Mouse (Mus musculus) kidney, adult 11 months (tissue): ENCODE results near the gene Ppp6r2.

Experiments used
- DNase-seq: peaks from one replicate; pipeline ENCODE4 v3.0.0; 2022

Ppp6r2 gene

DNA sequence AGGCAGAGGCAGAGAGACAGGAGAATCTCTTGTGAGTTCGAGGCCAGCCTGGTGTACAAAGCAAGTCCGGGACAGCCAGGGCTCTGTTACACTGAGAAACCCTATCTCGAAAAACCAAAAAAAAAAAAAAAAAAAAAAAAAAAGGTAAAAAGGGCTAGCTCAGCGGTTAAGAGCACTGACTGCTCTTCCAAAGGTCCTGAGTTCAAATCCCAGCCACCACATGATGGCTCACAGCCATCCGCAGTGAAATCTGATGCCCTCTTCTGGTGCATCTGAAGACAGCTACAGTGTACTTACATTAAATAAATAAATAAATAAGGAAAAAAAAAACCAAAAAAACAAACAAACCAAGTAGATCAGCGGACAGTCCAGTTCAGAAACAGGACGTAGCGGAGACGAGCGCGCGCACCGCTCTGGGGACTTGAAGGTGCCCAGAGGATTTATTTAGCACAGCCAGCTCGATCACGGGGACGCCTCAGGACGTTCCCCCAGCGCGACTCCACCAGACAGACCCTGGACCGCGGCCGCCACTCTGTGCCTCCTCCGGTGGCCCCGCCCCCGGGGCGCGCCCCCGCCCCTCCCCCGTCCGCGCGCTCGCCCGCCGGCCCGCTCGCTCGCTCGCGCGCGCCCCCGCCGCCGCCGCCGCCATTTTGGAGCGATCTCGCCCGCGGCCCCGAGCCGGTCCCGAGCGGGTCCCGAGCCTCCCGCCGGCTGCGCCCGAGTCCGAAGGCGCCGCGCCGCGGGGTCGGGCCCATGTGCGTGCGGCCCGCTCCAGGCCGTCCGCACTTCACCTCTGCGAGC lies at the start of gene Ppp6r2:
Gene Ppp6r2, plus strand, starts transcription at position 639 of the 801 bp plus-strand sequence.
- peak; percentile 81 for DNase-seq

GRCm38 (mm10) chr15:89165478-89165877 lies 45.9 kb upstream of the Ppp6r2 start:
- DNase-seq: no peak

DNA sequence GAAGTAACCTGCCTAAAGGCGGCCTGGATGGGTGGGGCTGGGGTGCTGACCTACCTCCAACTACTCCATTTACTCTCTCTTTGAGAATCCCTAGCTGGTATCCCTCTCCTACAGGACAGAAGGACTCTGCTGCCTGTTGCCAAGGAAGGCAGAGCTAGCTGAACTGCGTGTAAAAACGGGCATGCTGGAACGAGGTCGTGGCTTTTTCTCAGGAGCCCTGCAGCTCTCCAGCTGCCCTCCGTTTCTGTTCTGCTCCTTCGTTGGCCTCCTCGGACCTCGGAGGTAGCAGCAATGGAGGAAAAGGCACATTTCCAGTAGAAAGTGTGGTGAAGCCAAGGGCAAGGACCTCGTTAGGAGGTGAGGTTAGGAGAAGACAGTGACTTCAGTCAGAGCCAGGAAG lies 42.4 kb upstream of the Ppp6r2 start:
- DNase-seq: no peak

GRCm38 (mm10) chr15:89169431-89169830 lies 41.9 kb upstream of the Ppp6r2 start:
- peak; percentile 97 for DNase-seq

- peak; percentile 86 for DNase-seq
Measured at GRCm38 (mm10) chr15:89170102-89170501, 41.3 kb upstream of the Ppp6r2 start.

DNA sequence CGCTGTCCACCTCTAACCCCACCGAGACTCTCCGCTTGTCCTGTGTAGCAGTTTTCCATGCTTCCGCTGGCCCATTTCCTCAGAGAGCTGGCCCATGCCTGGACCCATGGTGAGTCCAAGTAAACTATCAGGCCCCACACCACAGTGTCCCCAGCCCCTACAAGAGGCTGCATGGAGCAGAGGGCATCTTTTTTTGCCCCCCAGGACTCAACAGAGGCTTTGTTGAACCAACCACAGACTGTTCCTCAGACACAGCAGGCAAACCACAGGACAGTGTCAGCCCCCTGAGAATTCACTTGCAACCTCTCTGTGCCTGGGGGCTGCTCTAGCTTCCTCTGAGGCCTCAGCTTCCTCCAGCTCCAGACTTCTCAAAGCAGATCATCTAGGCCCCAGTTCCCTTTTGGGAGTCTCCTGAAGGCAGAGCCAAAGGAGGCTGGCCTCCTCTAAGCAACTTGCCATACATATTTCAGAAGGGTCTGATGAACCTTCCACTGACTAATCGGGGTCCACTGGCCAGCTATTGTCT lies 39.8 kb upstream of the Ppp6r2 start:
- no peak for DNase-seq

- no peak for DNase-seq
Measured at GRCm38 (mm10) chr15:89172276-89172935, 38.9 kb upstream of the Ppp6r2 start.

GRCm38 (mm10) chr15:89173024-89173905 lies 38.1 kb upstream of the Ppp6r2 start:
- DNase-seq: peak; percentile 77

DNA sequence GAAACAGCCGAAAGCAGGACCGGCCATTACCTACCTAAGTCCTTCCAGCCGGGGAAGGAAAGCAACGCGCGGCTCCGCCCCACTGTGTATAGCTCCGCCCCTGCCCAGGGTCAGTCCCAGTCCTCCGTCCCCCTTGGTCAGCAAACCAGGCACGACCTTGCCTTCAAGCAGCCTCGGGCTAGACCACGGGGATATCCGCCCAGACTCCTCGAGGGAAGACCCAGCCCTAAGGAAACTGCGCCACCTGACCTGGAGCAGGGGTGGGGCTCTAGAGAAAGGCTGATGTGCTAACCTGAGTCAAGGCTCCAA lies 37.5 kb upstream of the Ppp6r2 start:
- peak; percentile 94 for DNase-seq

- DNase-seq: peak; percentile 59
Measured at GRCm38 (mm10) chr15:89174889-89175339, 36.4 kb upstream of the Ppp6r2 start.

- no peak for DNase-seq
Measured at GRCm38 (mm10) chr15:89175411-89176155, 35.8 kb upstream of the Ppp6r2 start.

- peak; percentile 92 for DNase-seq
Measured at GRCm38 (mm10) chr15:89177121-89177520, 34.2 kb upstream of the Ppp6r2 start.

GRCm38 (mm10) chr15:89177576-89178259 lies 33.6 kb upstream of the Ppp6r2 start:
- peak; percentile 62 for DNase-seq

DNA sequence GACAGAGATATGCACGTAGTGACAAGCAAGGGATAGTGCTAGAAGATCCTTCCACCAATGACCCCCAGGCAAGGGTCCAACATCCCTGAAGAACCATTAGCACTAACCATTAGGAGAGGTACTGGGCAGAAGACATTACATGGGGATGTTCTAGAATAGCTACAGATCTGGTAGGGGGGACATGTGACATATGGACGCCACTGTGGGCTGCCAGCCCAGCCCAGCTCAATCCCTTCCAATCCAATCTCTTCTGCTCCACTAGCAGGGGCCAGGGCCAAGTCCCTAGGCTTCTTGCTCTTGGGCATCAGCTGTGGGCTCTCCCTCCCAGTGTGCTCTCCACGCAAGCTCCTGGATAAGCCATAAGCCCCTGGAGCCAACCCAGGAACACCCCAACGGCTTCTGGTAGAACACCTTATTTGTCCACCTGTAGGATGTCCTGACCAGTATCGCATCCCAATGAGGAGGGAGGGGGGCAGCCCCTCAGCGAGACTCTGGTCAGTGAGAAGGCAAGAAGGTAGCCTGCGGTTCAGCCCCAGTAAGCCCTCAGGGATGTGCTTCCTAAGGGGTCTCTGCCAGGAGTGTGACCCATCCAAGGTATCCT lies 33.0 kb upstream of the Ppp6r2 start:
- no peak for DNase-seq

- peak; percentile 96 for DNase-seq
Measured at GRCm38 (mm10) chr15:89178954-89179629, 32.3 kb upstream of the Ppp6r2 start.

GRCm38 (mm10) chr15:89179630-89179964 lies 31.8 kb upstream of the Ppp6r2 start:
- no peak for DNase-seq

GRCm38 (mm10) chr15:89180081-89180541 lies 31.2 kb upstream of the Ppp6r2 start:
- no peak for DNase-seq

GRCm38 (mm10) chr15:89180571-89181229 lies 30.7 kb upstream of the Ppp6r2 start, which contains the start of gene Plxnb2:
Plxnb2 (minus strand) TSS chr15:89180788.
- DNase-seq: peak; percentile 87

DNA sequence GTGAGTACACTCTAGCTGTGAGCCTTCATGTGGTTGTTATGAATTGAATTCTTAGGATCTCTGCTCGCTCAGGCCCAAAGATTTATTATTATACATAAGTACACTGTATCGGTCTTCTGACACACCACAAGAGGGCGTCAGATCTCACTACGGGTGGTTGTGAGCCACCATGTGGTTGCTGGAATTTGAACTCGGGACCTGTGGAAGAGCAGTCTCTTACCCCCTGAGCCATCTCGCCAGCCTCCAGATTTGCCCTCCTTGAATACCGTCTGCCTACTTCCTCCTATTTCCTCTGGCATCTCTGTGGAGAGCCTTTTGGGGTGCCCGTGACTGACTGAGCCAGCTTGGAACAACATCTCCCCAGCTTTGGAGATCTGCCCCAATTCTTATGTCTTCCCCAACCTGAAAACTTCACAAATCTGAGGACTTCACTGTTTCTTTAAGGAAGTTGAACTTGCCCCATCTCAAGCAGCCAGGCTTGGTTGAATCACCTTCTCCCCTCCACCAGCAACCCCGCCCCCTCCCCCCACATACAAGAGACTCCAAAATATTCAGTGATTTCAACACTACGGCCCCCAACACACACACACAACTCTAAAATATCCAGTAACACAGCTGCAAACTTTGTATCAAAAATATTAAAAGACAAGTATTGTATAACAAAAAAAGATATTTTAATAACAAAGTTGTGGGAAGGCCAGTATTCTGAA lies 29.6 kb upstream of the Ppp6r2 start:
- no peak for DNase-seq
